Mouse (Mus musculus) G1E (cell line): ENCODE results near the gene Mgat4b.

Experiments used
- CTCF ChIP-seq: IDR thresholded peaks from 2 replicates; pipeline ENCODE4 v1.5.1; 2012; ENCODE audit warnings: low read depth, low read length, inconsistent platforms, mixed read lengths
- GATA1 ChIP-seq: IDR thresholded peaks from 2 replicates; pipeline ENCODE4 v1.6.1; 2012; ENCODE audit warnings: borderline replicate concordance, low read length, inconsistent platforms, mixed read lengths
- GATA2 ChIP-seq: IDR thresholded peaks from 2 replicates; pipeline ENCODE4 v1.6.1; 2012; ENCODE audit warnings: low read depth, low read length, inconsistent platforms, borderline replicate concordance
- TAL1 ChIP-seq: conservative IDR thresholded peaks from 2 replicates; pipeline ENCODE4 v1.6.1; 2012; ENCODE audit warnings: low read depth, low read length, inconsistent platforms, mixed read lengths

DNA sequence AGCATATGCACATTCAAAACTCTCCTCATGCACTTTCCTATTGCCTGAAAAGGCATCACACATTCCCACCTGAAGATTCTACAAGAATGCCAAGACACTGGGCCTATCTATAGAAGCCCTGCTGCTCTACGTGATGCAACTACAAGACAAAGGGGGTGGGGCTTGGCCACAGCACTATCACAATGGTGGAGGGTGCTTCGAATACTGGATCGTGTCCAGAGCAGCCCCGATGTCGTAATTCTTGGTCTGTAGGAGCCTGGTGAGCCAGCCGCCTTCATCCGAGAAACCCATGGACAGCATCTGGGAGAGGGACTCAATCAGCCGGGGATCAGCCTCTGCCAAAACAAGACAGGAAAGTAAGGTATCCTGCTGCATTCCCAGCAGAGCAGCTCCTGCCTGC lies 10.1 kb upstream of the Mgat4b start:
- TF ChIP-seq CTCF, result no peak
- no peak for TF ChIP-seq TAL1
- no peak for TF ChIP-seq GATA2
- TF ChIP-seq GATA1, result no peak
